Mouse (Mus musculus): ENCODE measurements around the gene Ube2z. TPM values are rescaled to one million over a fixed set of nuclear protein-coding genes. Genes with fewer than 3 reads are reported as not detected.
A peak's percentile ranks its signal among the peaks of the same experiment; 100 is the strongest.
"Not testable (repeated sequence)": the region's sequence is repeated elsewhere in the genome, so short reads cannot be mapped to it uniquely, and the experiment has no call there.

Gene Ube2z
- polyA plus RNA-seq (2014; fragmentation: Nextera tagmentation; extraction: Ambion mirVana): 28.2 and 28.3 TPM in 2 replicates

DNA sequence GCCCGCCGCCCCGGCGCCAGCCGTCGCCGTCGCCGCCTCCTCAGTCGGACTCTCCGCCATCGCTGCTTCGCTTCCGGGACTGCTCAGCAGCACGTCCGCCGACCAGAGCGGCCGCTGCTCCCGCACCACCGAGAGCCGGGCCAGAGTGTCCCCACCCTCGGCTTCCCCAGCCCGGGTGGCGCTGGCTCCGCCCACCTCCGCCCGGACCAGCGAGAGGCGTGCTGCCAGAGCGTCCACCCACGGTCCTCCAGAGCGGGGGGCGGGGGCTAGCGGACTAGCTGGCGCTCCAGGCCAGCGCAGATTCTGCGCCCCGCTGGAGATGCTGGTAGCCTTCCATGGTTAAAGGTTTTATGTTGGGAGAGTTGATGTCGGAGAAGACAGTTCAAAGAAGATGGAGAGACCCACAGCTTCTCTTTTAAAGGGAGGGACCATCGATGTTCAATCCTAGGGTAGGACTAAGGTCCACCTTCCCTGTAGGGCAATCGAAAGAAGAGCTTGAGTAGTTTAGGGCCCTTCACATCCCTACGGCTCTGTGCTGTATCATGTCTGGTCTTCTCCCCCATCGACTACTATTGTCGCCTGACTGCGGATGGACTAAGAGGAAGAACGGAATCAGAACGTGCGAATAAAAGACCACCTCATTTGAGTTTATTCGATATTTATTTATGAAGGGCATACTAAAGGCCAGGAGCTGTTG lies at the start of gene Ube2z:
Ube2z (minus strand) TSS at position 174 of the 697 bp plus-strand sequence.
- no peaks in the 10 kb centered on the region for H3K9me3 ChIP-seq (replicated peaks; ENCODE audit: control insufficient read depth, low read length)
- no peaks in the 10 kb centered on the region for H3K27me3 ChIP-seq (ENCODE audit: control insufficient read depth, insufficient read depth, low read length)
- no peaks in the 10 kb centered on the region for H3K4me1 ChIP-seq (ENCODE audit: control insufficient read depth, insufficient read depth, low read length)
- 6% methylated on average over 33 of the region's 50 CpGs for WGBS
- ATAC-seq (replicated peaks; ENCODE audit: insufficient number of reproducible peaks, low FRiP score, low TSS enrichment, low read depth): peak; percentile 95
- H3K4me2 ChIP-seq (ENCODE audit: low read depth, low read length): peak within 1 kb of the TSS; percentile 74
- peak within 1 kb of the TSS; percentile 96 for H3K9ac ChIP-seq (replicated peaks; ENCODE audit: low read length)
- DNase-seq (ENCODE audit: low spot score): peak; percentile 97
- peaks cover 3% of the 10 kb centered on the region for H3K36me3 ChIP-seq (replicated peaks; ENCODE audit: control insufficient read depth, insufficient read depth, low read depth, low read length)
- peak within 1 kb of the TSS; percentile 83 for H3K27ac ChIP-seq (replicated peaks; ENCODE audit: low read depth, low read length)
- H3K4me3 ChIP-seq (ENCODE audit: low read depth, low read length): peak within 1 kb of the TSS; percentile 96

DNA sequence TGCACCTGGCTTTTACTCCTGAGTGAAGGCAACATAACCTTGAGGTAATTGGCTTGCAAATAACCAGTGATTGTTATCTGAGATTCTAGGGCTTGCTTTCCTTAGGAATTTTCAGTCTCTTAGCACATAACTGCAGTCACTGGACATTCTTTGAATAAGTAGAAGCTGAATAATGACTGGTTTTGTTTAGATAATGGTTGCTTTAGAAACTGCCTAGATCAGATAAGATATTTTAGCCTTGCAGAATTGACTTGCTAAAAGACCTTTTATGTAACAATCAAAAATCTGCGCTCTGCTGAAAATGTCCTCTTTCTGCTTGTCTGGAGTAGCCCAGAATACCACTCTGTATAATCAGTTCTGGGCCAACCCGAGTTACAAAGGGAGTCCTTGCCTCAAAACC lies 48.9 kb upstream of the Ube2z start:
- no peak for DNase-seq (ENCODE audit: low spot score)
- Histone ChIP-seq H3K9ac (replicated peaks; ENCODE audit: low read length) (no peak overlapping the region), H3K27me3 (ENCODE audit: control insufficient read depth, insufficient read depth, low read length) (no peaks in the 10 kb centered on the region), H3K4me1 (ENCODE audit: control insufficient read depth, insufficient read depth, low read length) (no peaks in the 10 kb centered on the region), H3K4me3 (ENCODE audit: low read depth, low read length) (no peak overlapping the region), H3K4me2 (ENCODE audit: low read depth, low read length) (no peak overlapping the region), H3K27ac (replicated peaks; ENCODE audit: low read depth, low read length) (no peak overlapping the region), H3K9me3 (replicated peaks; ENCODE audit: control insufficient read depth, low read length) (no peaks in the 10 kb centered on the region), H3K36me3 (replicated peaks; ENCODE audit: control insufficient read depth, insufficient read depth, low read depth, low read length) (no peaks in the 10 kb centered on the region)
- WGBS: 68% methylated on average over 2 of the region's 2 CpGs
- no peak for ATAC-seq (replicated peaks; ENCODE audit: insufficient number of reproducible peaks, low FRiP score, low TSS enrichment, low read depth)

DNA sequence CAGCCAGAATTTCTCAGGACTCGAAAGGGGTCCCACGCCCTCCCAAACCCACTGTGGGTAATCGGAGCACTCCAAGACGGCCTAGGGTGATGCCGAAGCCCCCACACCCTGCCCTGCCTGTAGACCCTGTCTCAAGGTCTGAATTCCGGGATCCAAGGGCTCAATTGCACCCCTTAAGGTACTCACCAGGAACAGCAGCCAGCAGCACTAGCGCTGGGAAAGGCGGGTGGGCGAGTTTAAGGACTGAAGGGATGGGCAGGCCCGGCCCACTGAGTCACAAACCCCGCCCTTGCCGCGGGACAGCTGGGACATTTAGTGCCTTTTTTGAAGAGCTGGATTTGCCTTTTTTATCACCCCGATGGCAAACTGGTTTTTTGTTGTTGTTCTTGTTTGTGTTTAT lies 46.6 kb upstream of the Ube2z start, which contains the start of gene Calcoco2:
Calcoco2 (minus strand) TSS at position 214 of the 400 bp plus-strand sequence.
- ATAC-seq (replicated peaks; ENCODE audit: insufficient number of reproducible peaks, low FRiP score, low TSS enrichment, low read depth): no peak
- Histone ChIP-seq H3K27ac (replicated peaks; ENCODE audit: low read depth, low read length) (no peak within 1 kb of the TSS), H3K4me3 (ENCODE audit: low read depth, low read length) (no peak within 1 kb of the TSS), H3K36me3 (replicated peaks; ENCODE audit: control insufficient read depth, insufficient read depth, low read depth, low read length) (no peaks in the 10 kb centered on the region), H3K4me2 (ENCODE audit: low read depth, low read length) (no peak within 1 kb of the TSS), H3K4me1 (ENCODE audit: control insufficient read depth, insufficient read depth, low read length) (no peaks in the 10 kb centered on the region), H3K27me3 (ENCODE audit: control insufficient read depth, insufficient read depth, low read length) (no peaks in the 10 kb centered on the region), H3K9ac (replicated peaks; ENCODE audit: low read length) (no peak within 1 kb of the TSS), H3K9me3 (replicated peaks; ENCODE audit: control insufficient read depth, low read length) (no peaks in the 10 kb centered on the region)
- no peak for DNase-seq (ENCODE audit: low spot score)
- WGBS: 41% methylated on average over 14 of the region's 14 CpGs

DNA sequence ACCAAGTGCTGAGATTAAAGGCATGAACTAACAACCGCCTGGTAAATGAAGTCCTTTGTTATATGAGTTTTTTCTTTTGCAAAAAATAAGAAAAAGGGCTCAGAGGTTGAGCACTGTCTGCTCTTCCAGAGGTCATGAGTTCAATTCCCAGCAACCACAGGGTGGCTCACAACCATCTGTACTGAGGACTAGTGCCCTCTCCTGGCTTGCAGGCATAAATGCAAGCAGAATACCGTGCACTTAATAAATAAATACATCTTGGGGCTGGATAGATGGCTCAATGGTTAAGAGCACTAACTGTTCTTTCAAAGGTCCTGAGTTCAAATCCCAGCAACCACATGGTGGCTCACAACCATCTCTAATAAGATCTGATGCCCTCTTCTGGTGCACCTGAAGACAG lies 45.8 kb upstream of the Ube2z start:
- H3K4me1 ChIP-seq (ENCODE audit: control insufficient read depth, insufficient read depth, low read length); H3K27ac ChIP-seq (replicated peaks; ENCODE audit: low read depth, low read length); H3K9ac ChIP-seq (replicated peaks; ENCODE audit: low read length); H3K36me3 ChIP-seq (replicated peaks; ENCODE audit: control insufficient read depth, insufficient read depth, low read depth, low read length); ATAC-seq (replicated peaks; ENCODE audit: insufficient number of reproducible peaks, low FRiP score, low TSS enrichment, low read depth); H3K4me3 ChIP-seq (ENCODE audit: low read depth, low read length); H3K27me3 ChIP-seq (ENCODE audit: control insufficient read depth, insufficient read depth, low read length); H3K9me3 ChIP-seq (replicated peaks; ENCODE audit: control insufficient read depth, low read length); DNase-seq (ENCODE audit: low spot score); H3K4me2 ChIP-seq (ENCODE audit: low read depth, low read length): not testable (repeated sequence)
- 48% methylated on average over 2 of the region's 2 CpGs for WGBS

DNA sequence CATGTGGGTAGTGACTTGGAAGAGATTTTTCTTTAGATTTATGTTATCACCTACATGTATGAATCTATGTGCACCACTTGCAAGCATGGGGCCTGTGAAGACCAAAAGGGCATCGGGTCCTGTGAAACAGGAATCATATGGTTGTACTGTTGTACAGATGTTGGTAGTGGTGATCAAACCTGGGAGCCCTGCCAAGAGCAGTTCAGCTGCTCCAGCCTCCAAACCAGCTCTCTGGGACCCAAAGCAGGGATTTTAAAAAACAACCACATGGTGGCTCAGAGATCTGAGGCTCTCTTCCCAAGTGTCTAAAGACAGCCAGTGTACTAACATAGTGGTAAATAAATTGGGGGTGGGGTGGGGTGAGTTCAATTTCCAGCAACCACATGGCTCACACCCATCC lies 43.2 kb upstream of the Ube2z start:
- Histone ChIP-seq H3K27ac (replicated peaks; ENCODE audit: low read depth, low read length) (no peak overlapping the region), H3K4me2 (ENCODE audit: low read depth, low read length) (no peak overlapping the region), H3K4me3 (ENCODE audit: low read depth, low read length) (no peak overlapping the region), H3K4me1 (ENCODE audit: control insufficient read depth, insufficient read depth, low read length) (no peaks in the 10 kb centered on the region), H3K36me3 (replicated peaks; ENCODE audit: control insufficient read depth, insufficient read depth, low read depth, low read length) (no peaks in the 10 kb centered on the region), H3K27me3 (ENCODE audit: control insufficient read depth, insufficient read depth, low read length) (no peaks in the 10 kb centered on the region), H3K9ac (replicated peaks; ENCODE audit: low read length) (no peak overlapping the region), H3K9me3 (replicated peaks; ENCODE audit: control insufficient read depth, low read length) (no peaks in the 10 kb centered on the region)
- 81% methylated on average over 1 of the region's 1 CpGs for WGBS
- ATAC-seq (replicated peaks; ENCODE audit: insufficient number of reproducible peaks, low FRiP score, low TSS enrichment, low read depth): no peak
- DNase-seq (ENCODE audit: low spot score): no peak

DNA sequence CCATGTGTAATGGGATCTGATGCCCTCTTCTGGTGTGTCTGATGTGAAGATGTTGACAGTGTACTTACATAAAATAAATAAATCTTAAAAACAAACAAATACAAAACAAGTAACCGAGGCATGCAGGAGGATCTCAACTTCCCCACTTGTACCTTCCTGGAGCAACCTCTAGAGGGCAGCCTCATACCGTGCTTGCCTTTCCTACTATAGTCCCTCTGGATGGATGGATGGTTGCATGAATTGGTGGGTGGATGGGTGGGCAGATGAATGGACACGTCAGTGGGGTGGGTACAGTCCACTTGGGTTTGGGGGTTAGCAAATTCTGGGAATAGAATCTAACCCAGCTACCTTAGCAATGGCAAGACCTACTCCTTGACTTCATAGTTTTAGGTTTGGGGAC lies 28.2 kb upstream of the Ube2z start:
- no peaks in the 10 kb centered on the region; the same call in 1 of the 2 replicates for H3K27me3 ChIP-seq (ENCODE audit: control insufficient read depth, insufficient read depth, low read length)
- DNase-seq (ENCODE audit: low spot score): peak; percentile 68
- H3K36me3 ChIP-seq (replicated peaks; ENCODE audit: control insufficient read depth, insufficient read depth, low read depth, low read length): no peaks in the 10 kb centered on the region
- no peak overlapping the region for H3K4me2 ChIP-seq (ENCODE audit: low read depth, low read length)
- no peak for ATAC-seq (replicated peaks; ENCODE audit: insufficient number of reproducible peaks, low FRiP score, low TSS enrichment, low read depth)
- no peak overlapping the region for H3K9ac ChIP-seq (replicated peaks; ENCODE audit: low read length)
- WGBS: 13% methylated on average over 3 of the region's 3 CpGs
- no peak overlapping the region for H3K4me3 ChIP-seq (ENCODE audit: low read depth, low read length)
- no peaks in the 10 kb centered on the region for H3K4me1 ChIP-seq (ENCODE audit: control insufficient read depth, insufficient read depth, low read length)
- H3K27ac ChIP-seq (replicated peaks; ENCODE audit: low read depth, low read length): no peak overlapping the region
- no peaks in the 10 kb centered on the region for H3K9me3 ChIP-seq (replicated peaks; ENCODE audit: control insufficient read depth, low read length)

DNA sequence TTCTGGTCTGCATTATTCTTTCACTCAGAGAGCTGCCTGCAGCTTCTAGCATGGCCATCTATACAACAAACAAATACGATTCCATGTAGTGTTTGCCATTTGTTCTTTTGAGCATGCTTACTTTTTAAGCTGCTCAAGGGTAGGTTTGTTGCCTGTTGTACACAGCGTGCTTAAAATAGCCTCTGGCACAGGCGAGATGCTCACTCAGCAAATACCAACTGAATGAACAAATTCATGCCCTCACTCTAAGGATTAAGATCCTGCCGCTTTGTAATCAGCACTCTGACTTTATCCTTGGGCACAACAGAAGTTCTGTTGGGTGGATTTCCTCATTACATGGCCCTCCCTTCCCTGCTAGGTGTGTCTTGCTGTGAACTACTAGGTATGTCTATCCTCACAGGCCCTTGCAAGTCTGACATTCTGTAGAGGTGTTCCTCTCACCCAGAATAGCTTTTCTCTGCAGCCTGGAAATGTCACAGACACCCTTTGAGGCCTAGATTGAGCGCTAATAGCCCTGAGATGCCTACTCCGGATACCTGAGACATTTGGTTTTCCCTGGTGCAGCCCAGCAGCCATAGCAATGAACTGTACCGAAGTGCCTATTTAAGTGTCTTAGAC lies 27.6 kb upstream of the Ube2z start:
- WGBS: 40% methylated on average over 7 of the region's 7 CpGs
- Histone ChIP-seq H3K36me3 (replicated peaks; ENCODE audit: control insufficient read depth, insufficient read depth, low read depth, low read length) (no peaks in the 10 kb centered on the region), H3K4me2 (ENCODE audit: low read depth, low read length) (no peak overlapping the region), H3K9ac (replicated peaks; ENCODE audit: low read length) (no peak overlapping the region), H3K4me1 (ENCODE audit: control insufficient read depth, insufficient read depth, low read length) (no peaks in the 10 kb centered on the region), H3K4me3 (ENCODE audit: low read depth, low read length) (no peak overlapping the region), H3K9me3 (replicated peaks; ENCODE audit: control insufficient read depth, low read length) (0 out of 2 replicates have a peak, but pooled peaks cover 4% of the 10 kb centered on the region), H3K27ac (replicated peaks; ENCODE audit: low read depth, low read length) (no peak overlapping the region), H3K27me3 (ENCODE audit: control insufficient read depth, insufficient read depth, low read length) (no peaks in the 10 kb centered on the region; the same call in 1 of the 2 replicates)
- ATAC-seq (replicated peaks; ENCODE audit: insufficient number of reproducible peaks, low FRiP score, low TSS enrichment, low read depth) (no peak), DNase-seq (ENCODE audit: low spot score) (no peak)

DNA sequence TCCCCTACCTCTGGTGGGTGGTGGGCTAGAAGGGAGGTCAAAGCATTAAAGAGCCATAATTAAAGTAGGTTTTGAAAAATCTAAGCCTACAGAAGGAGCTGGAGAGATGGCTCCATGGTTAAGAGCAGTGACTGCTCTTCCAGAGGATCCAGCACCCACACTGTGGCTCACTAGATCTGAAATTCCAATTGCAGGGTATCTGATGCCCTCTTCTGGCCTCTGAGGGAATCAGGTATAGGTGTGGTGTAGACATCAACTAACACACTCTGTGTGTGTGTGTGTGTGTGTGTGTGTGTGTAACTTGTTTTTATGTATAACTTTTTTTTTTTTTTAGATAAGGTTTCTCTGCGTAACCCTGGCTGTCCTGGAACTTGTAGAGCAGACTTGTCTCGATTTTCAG lies 25.9 kb upstream of the Ube2z start:
- peak; percentile 45 for DNase-seq (ENCODE audit: low spot score)
- no peak overlapping the region for H3K27ac ChIP-seq (replicated peaks; ENCODE audit: low read depth, low read length)
- WGBS: 54% methylated on average over 2 of the region's 2 CpGs
- H3K4me1 ChIP-seq (ENCODE audit: control insufficient read depth, insufficient read depth, low read length): no peaks in the 10 kb centered on the region
- H3K4me3 ChIP-seq (ENCODE audit: low read depth, low read length): no peak overlapping the region
- H3K9ac ChIP-seq (replicated peaks; ENCODE audit: low read length): no peak overlapping the region
- no peak overlapping the region for H3K4me2 ChIP-seq (ENCODE audit: low read depth, low read length)
- ATAC-seq (replicated peaks; ENCODE audit: insufficient number of reproducible peaks, low FRiP score, low TSS enrichment, low read depth): no peak
- no peaks in the 10 kb centered on the region; the same call in 1 of the 2 replicates for H3K27me3 ChIP-seq (ENCODE audit: control insufficient read depth, insufficient read depth, low read length)
- no peaks in the 10 kb centered on the region for H3K36me3 ChIP-seq (replicated peaks; ENCODE audit: control insufficient read depth, insufficient read depth, low read depth, low read length)
- H3K9me3 ChIP-seq (replicated peaks; ENCODE audit: control insufficient read depth, low read length): 0 out of 2 replicates have a peak, but pooled peaks cover 4% of the 10 kb centered on the region

Data from embryonic facial prominence, embryonic 11.5 days (tissue).